Mouse (Mus musculus) lung, embryonic 14.5 days (tissue): Measurements from ENCODE around the gene Vmn1r224. TPM values are rescaled to one million over a fixed set of nuclear protein-coding genes. Genes with fewer than 3 reads are reported as not detected.
A peak's percentile ranks its signal among the peaks of the same experiment; 100 is the strongest.

ENCODE experiments used
- ATAC-seq: fragments of 200-750 bp; cut with Nextera tagmentation; 2 replicates; pipeline ENCODE4 v1.8.0; 2017; ENCODE audit warnings: mild to moderate bottlenecking, moderate TSS enrichment, moderate library complexity; ENCODE audit not compliant: insufficient read depth
- DNase-seq: peaks from one replicate; pipeline ENCODE4 v3.0.0-alpha.2; 2015
- H3K27ac ChIP-seq: fragments of 300-500 bp; sonication (generic); 2 replicates; pipeline ENCODE4 v1.5.1; 2014; ENCODE audit warnings: low read depth, mild to moderate bottlenecking, moderate library complexity
- H3K27me3 ChIP-seq: fragments of 300-500 bp; sonication (generic); 2 replicates; pipeline ENCODE4 v1.6.1; 2014; ENCODE audit warnings: low read length, control low read depth; ENCODE audit not compliant: insufficient read depth
- H3K36me3 ChIP-seq: fragments of 300-500 bp; sonication (generic); 2 replicates; pipeline ENCODE4 v1.6.1; 2014; ENCODE audit warnings: control low read depth; ENCODE audit not compliant: insufficient read depth
- H3K4me1 ChIP-seq: fragments of 300-500 bp; sonication (generic); 2 replicates; pipeline ENCODE4 v1.6.1; 2014; ENCODE audit warnings: antibody characterized with exemption, control low read depth; ENCODE audit not compliant: insufficient read depth
- H3K4me2 ChIP-seq: fragments of 300-500 bp; sonication (generic); 2 replicates; pipeline ENCODE4 v1.6.1; 2014; ENCODE audit warnings: mild to moderate bottlenecking
- H3K4me3 ChIP-seq: fragments of 300-500 bp; sonication (generic); 2 replicates; pipeline ENCODE4 v1.5.1; 2014; ENCODE audit warnings: low read depth, low read length
- H3K9ac ChIP-seq: fragments of 300-500 bp; sonication (generic); 2 replicates; pipeline ENCODE4 v1.6.1; 2014
- H3K9me3 ChIP-seq: fragments of 300-500 bp; sonication (generic); 2 replicates; pipeline ENCODE4 v1.6.1; 2016; ENCODE audit warnings: low read depth, low read length, control low read depth
- CTCF ChIP-seq: IDR thresholded peaks from 2 replicates; pipeline ENCODE4 v1.5.1; 2016; ENCODE audit warnings: antibody characterized with exemption, low read depth
- WGBS: fragments of 180-500 bp; shearing (Covaris S2); extraction: QIAGEN DNeasy Blood & Tissue Kit; methylation state at CpG from one replicate; pipeline ENCODE4 v1.1.7; 2014; 5-methylcytosine and 5-hydroxymethylcytosine counted together
- polyA plus RNA-seq: library from polyadenylated mRNA; unstranded; fragments of >200 nt; fragmentation: Nextera tagmentation; extraction: Ambion mirVana; gene quantifications from 2 replicates; pipeline ENCODE4 v1.2.1, GENCODE M21; 2014

The Vmn1r224 gene
- not detected in 2 replicates for polyA plus RNA-seq

GRCm38 (mm10) chr17:20413846-20414245, at the start of gene Vmn1r224:
Vmn1r224 (plus strand) TSS chr17:20414146.
- no peaks in the 10 kb centered on the region for H3K4me1 ChIP-seq
- no peak for ATAC-seq
- no peak for TF ChIP-seq CTCF
- DNase-seq, result no peak
- H3K27ac ChIP-seq, result no peak within 1 kb of the TSS
- no peak within 1 kb of the TSS for H3K4me2 ChIP-seq
- no peak within 1 kb of the TSS for H3K4me3 ChIP-seq
- 23% methylated on average over 1 of the region's 1 CpGs for whole genome bisulfite sequencing
- no peaks in the 10 kb centered on the region for H3K9me3 ChIP-seq
- H3K9ac ChIP-seq, result no peak within 1 kb of the TSS
- H3K27me3 ChIP-seq, result no peaks in the 10 kb centered on the region
- no peaks in the 10 kb centered on the region for H3K36me3 ChIP-seq

GRCm38 (mm10) chr17:20399105-20399504, 14.8 kb upstream of the Vmn1r224 start:
- WGBS, result 48% methylated on average over 2 of the region's 2 CpGs
- no peak for ATAC-seq
- H3K9me3 ChIP-seq, result peaks cover 4% of the 10 kb centered on the region; the same call in 1 of the 2 replicates

GRCm38 (mm10) chr17:20439263-20439662, 25.3 kb downstream of the Vmn1r224 start:
- no peaks in the 10 kb centered on the region for H3K27me3 ChIP-seq
- ATAC-seq, result no peak

More at GRCm38 (mm10) chr17:20399105-20399504, 14.8 kb upstream of the Vmn1r224 start:
- no peak for DNase-seq
- no peak overlapping the region for H3K9ac ChIP-seq
- H3K27ac ChIP-seq, result no peak overlapping the region
- 0 out of 2 replicates have a peak, but pooled peaks have one; percentile 1 for TF ChIP-seq CTCF
- no peaks in the 10 kb centered on the region for H3K27me3 ChIP-seq
- H3K4me3 ChIP-seq, result no peak overlapping the region
- no peaks in the 10 kb centered on the region for H3K4me1 ChIP-seq
- no peaks in the 10 kb centered on the region for H3K36me3 ChIP-seq
- no peak overlapping the region for H3K4me2 ChIP-seq

GRCm38 (mm10) chr17:20473311-20473710, 59.4 kb downstream of the Vmn1r224 start:
- TF ChIP-seq CTCF, result no peak
- Histone ChIP-seq H3K27me3 (no peaks in the 10 kb centered on the region), H3K4me3 (no peak overlapping the region), H3K4me1 (no peaks in the 10 kb centered on the region), H3K9ac (no peak overlapping the region), H3K27ac (no peak overlapping the region), H3K36me3 (no peaks in the 10 kb centered on the region), H3K9me3 (no peaks in the 10 kb centered on the region), H3K4me2 (no peak overlapping the region)
- WGBS, result 73% methylated on average over 3 of the region's 3 CpGs
- DNase-seq (no peak), ATAC-seq (no peak)

More at GRCm38 (mm10) chr17:20439263-20439662, 25.3 kb downstream of the Vmn1r224 start:
- Histone ChIP-seq H3K4me1 (no peaks in the 10 kb centered on the region), H3K36me3 (no peaks in the 10 kb centered on the region), H3K4me3 (no peak overlapping the region), H3K27ac (no peak overlapping the region), H3K9ac (no peak overlapping the region), H3K9me3 (no peaks in the 10 kb centered on the region), H3K4me2 (no peak overlapping the region)
- DNase-seq, result no peak
- no peak for TF ChIP-seq CTCF

Other genes starting within 250 kb of the Vmn1r224 start
- not detected in 2 replicates for gene Fpr-rs6, start 231.0 kb upstream of the Vmn1r224 start, polyA plus RNA-seq
- not detected in 2 replicates for gene Vmn2r105, start 179.1 kb upstream of the Vmn1r224 start, polyA plus RNA-seq
- gene Vmn2r106, start 128.6 kb upstream of the Vmn1r224 start, polyA plus RNA-seq, result not detected in 2 replicates
- gene Vmn2r107, start 68.9 kb upstream of the Vmn1r224 start, polyA plus RNA-seq, result not detected in 2 replicates
- gene Vmn2r108, start 67.2 kb downstream of the Vmn1r224 start, polyA plus RNA-seq, result not detected in 2 replicates
- gene Vmn1r225, start 84.0 kb downstream of the Vmn1r224 start, polyA plus RNA-seq, result not detected in 2 replicates
- gene Vmn2r109, start 150.6 kb downstream of the Vmn1r224 start, polyA plus RNA-seq, result not detected in 2 replicates
- 0.04 and 0.05 TPM in 2 replicates for gene Vmn2r110, start 182.3 kb downstream of the Vmn1r224 start, polyA plus RNA-seq
- gene Fpr-rs3, start 210.7 kb downstream of the Vmn1r224 start, polyA plus RNA-seq, result not detected in 2 replicates